Mouse (Mus musculus): ENCODE results near the gene Eif4g3. TPM values are rescaled to one million over a fixed set of nuclear protein-coding genes. Genes with fewer than 3 reads are reported as not detected.

The Eif4g3 gene
- total and polyA plus RNA-seq, 3 experiments: 29.1 to 43.7 (median 39.7) TPM

GRCm38 (mm10) chr4:138131716-138132115, 138.9 kb downstream of the Eif4g3 start:
- TF ChIP-seq CTCF (IDR thresholded peaks at IDR 0.05): no peak
- TF ChIP-seq POLR2A (IDR thresholded peaks at IDR 0.05; ENCODE audit: insufficient read depth, low read depth, low read length): no peak
- TF ChIP-seq EP300 (IDR thresholded peaks at IDR 0.05; ENCODE audit: insufficient read depth, low read depth, low read length): no peak
- H3K79me2 ChIP-seq (replicated peaks; ENCODE audit: control insufficient read depth, insufficient read depth, low read length): no peaks in the 10 kb centered on the region; the same call in 1 of the 2 replicates
- H3K4me1 ChIP-seq (ENCODE audit: control insufficient read depth, insufficient read depth, low read length): peaks cover 2% of the 10 kb centered on the region; the same call in 1 of the 2 replicates
- intact Hi-C loops (cut with DNase I): no loop called here
- no peak for DNase-seq
- H3K9ac ChIP-seq (ENCODE audit: low read depth, low read length): no peak overlapping the region
- H3K27ac ChIP-seq: no peak overlapping the region
- no peak overlapping the region for H3K4me3 ChIP-seq
- no peaks in the 10 kb centered on the region for H3K36me3 ChIP-seq (ENCODE audit: control insufficient read depth, insufficient read depth, low read length)
- no peaks in the 10 kb centered on the region for H3K27me3 ChIP-seq (ENCODE audit: control insufficient read depth, insufficient read depth, low read length)
- 87% methylated on average over 3 of the region's 3 CpGs for WGBS

- Histone ChIP-seq H3K36me3 (ENCODE audit: control insufficient read depth, insufficient read depth, low read length) (no peaks in the 10 kb centered on the region), H3K27ac (no peak overlapping the region), H3K27me3 (ENCODE audit: control insufficient read depth, insufficient read depth, low read length) (no peaks in the 10 kb centered on the region), H3K79me2 (replicated peaks; ENCODE audit: control insufficient read depth, insufficient read depth, low read length) (no peaks in the 10 kb centered on the region; the same call in 1 of the 2 replicates), H3K4me1 (ENCODE audit: control insufficient read depth, insufficient read depth, low read length) (peaks cover 2% of the 10 kb centered on the region), H3K9ac (ENCODE audit: low read depth, low read length) (no peak overlapping the region), H3K4me3 (no peak overlapping the region)
- intact Hi-C loops (cut with DNase I): no loop called here
- TF ChIP-seq EP300 (IDR thresholded peaks at IDR 0.05; ENCODE audit: insufficient read depth, low read depth, low read length): no peak
- WGBS: 86% methylated on average over 9 of the region's 9 CpGs
- DNase-seq: no peak
Measured at GRCm38 (mm10) chr4:138133360-138133759, 140.5 kb downstream of the Eif4g3 start.

- Histone ChIP-seq H3K79me2 (replicated peaks; ENCODE audit: control insufficient read depth, insufficient read depth, low read length) (no peaks in the 10 kb centered on the region; the same call in 1 of the 2 replicates), H3K9ac (ENCODE audit: low read depth, low read length) (no peak overlapping the region), H3K36me3 (ENCODE audit: control insufficient read depth, insufficient read depth, low read length) (no peaks in the 10 kb centered on the region), H3K27me3 (ENCODE audit: control insufficient read depth, insufficient read depth, low read length) (no peaks in the 10 kb centered on the region), H3K4me1 (ENCODE audit: control insufficient read depth, insufficient read depth, low read length) (no peaks in the 10 kb centered on the region; the same call in 1 of the 2 replicates), H3K27ac (no peak overlapping the region), H3K4me3 (no peak overlapping the region)
- no peak for DNase-seq
- WGBS: 74% methylated on average over 4 of the region's 4 CpGs
- intact Hi-C loops (cut with DNase I): no loop called here
- no peak for TF ChIP-seq POLR2A (IDR thresholded peaks at IDR 0.05; ENCODE audit: insufficient read depth, low read depth, low read length)
- TF ChIP-seq EP300 (IDR thresholded peaks at IDR 0.05; ENCODE audit: insufficient read depth, low read depth, low read length): no peak
- TF ChIP-seq CTCF (IDR thresholded peaks at IDR 0.05): no peak
Measured at GRCm38 (mm10) chr4:138137336-138137735, 144.5 kb downstream of the Eif4g3 start.

- H3K4me3 ChIP-seq: no peak overlapping the region
- DNase-seq: no peak
- H3K27ac ChIP-seq: peak overlapping the region; percentile 31; the same call in 1 of the 2 replicates
- no peaks in the 10 kb centered on the region for H3K27me3 ChIP-seq (ENCODE audit: control insufficient read depth, insufficient read depth, low read length)
- WGBS: 88% methylated on average over 17 of the region's 17 CpGs
- H3K79me2 ChIP-seq (replicated peaks; ENCODE audit: control insufficient read depth, insufficient read depth, low read length): no peaks in the 10 kb centered on the region
- intact Hi-C loops (cut with DNase I): no loop called here
- TF ChIP-seq POLR2A (IDR thresholded peaks at IDR 0.05; ENCODE audit: insufficient read depth, low read depth, low read length) (no peak), CTCF (IDR thresholded peaks at IDR 0.05) (no peak), EP300 (IDR thresholded peaks at IDR 0.05; ENCODE audit: insufficient read depth, low read depth, low read length) (no peak)
- no peak overlapping the region for H3K9ac ChIP-seq (ENCODE audit: low read depth, low read length)
- H3K4me1 ChIP-seq (ENCODE audit: control insufficient read depth, insufficient read depth, low read length): no peaks in the 10 kb centered on the region; the same call in 1 of the 2 replicates
- H3K36me3 ChIP-seq (ENCODE audit: control insufficient read depth, insufficient read depth, low read length): no peaks in the 10 kb centered on the region
Measured at GRCm38 (mm10) chr4:138137804-138138203, 145.0 kb downstream of the Eif4g3 start.

GRCm38 (mm10) chr4:138138219-138138618, 145.4 kb downstream of the Eif4g3 start:
- peak overlapping the region; percentile 31 for H3K27ac ChIP-seq
- H3K9ac ChIP-seq (ENCODE audit: low read depth, low read length): no peak overlapping the region
- WGBS: 59% methylated on average over 7 of the region's 7 CpGs
- no peaks in the 10 kb centered on the region for H3K27me3 ChIP-seq (ENCODE audit: control insufficient read depth, insufficient read depth, low read length)
- DNase-seq: peak in 1 of 2 experiments; percentile 25
- intact Hi-C loops (cut with DNase I): no loop called here
- TF ChIP-seq CTCF (IDR thresholded peaks at IDR 0.05) (no peak), EP300 (IDR thresholded peaks at IDR 0.05; ENCODE audit: insufficient read depth, low read depth, low read length) (no peak), POLR2A (IDR thresholded peaks at IDR 0.05; ENCODE audit: insufficient read depth, low read depth, low read length) (no peak)
- H3K4me1 ChIP-seq (ENCODE audit: control insufficient read depth, insufficient read depth, low read length): no peaks in the 10 kb centered on the region; the same call in 1 of the 2 replicates
- no peaks in the 10 kb centered on the region for H3K79me2 ChIP-seq (replicated peaks; ENCODE audit: control insufficient read depth, insufficient read depth, low read length)
- H3K36me3 ChIP-seq (ENCODE audit: control insufficient read depth, insufficient read depth, low read length): no peaks in the 10 kb centered on the region
- H3K4me3 ChIP-seq: no peak overlapping the region

- Histone ChIP-seq H3K4me3 (no peak overlapping the region), H3K9ac (ENCODE audit: low read depth, low read length) (no peak overlapping the region), H3K4me1 (ENCODE audit: control insufficient read depth, insufficient read depth, low read length) (no peaks in the 10 kb centered on the region; the same call in 1 of the 2 replicates), H3K27ac (no peak overlapping the region), H3K27me3 (ENCODE audit: control insufficient read depth, insufficient read depth, low read length) (no peaks in the 10 kb centered on the region), H3K79me2 (replicated peaks; ENCODE audit: control insufficient read depth, insufficient read depth, low read length) (no peaks in the 10 kb centered on the region), H3K36me3 (ENCODE audit: control insufficient read depth, insufficient read depth, low read length) (no peaks in the 10 kb centered on the region)
- peak in 1 of 2 experiments; percentile 20 for DNase-seq
- intact Hi-C loops (cut with DNase I): no loop called here
- TF ChIP-seq POLR2A (IDR thresholded peaks at IDR 0.05; ENCODE audit: insufficient read depth, low read depth, low read length) (no peak), CTCF (IDR thresholded peaks at IDR 0.05) (no peak), EP300 (IDR thresholded peaks at IDR 0.05; ENCODE audit: insufficient read depth, low read depth, low read length) (no peak)
- 83% methylated on average over 7 of the region's 7 CpGs for WGBS
Measured at GRCm38 (mm10) chr4:138141358-138141757, 148.5 kb downstream of the Eif4g3 start.
